Mouse (Mus musculus): Measurements from ENCODE around the gene Nupl2. TPM values are rescaled to one million over a fixed set of nuclear protein-coding genes. Genes with fewer than 3 reads are reported as not detected.

The Nupl2 gene
- polyA plus RNA-seq, 1 experiment from 2014 or later = 19.8 TPM

DNA sequence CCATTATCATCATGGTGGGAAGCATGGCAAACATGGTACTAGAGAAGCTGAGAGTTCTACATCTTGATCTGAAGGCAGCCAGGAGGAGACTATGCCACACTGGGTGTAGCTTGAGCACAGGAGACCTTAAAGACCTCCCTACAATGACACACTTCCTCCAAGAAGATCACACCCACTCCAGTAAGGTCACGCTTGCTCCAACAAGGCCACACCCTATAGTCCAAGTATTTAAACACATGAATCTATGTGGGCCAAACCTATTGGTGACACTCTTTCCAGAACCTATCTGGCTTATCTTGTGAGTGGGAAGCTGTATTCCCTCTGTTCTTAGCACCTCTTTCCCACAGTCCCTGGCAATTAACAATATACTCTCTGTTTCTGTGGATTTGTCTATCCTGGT lies 50.1 kb downstream of the Nupl2 start:
- no peak for DNase-seq (ENCODE audit: low spot score)
- 96% methylated on average over 1 of the region's 1 CpGs for WGBS

More for the DNA sequence above, 50.1 kb downstream of the Nupl2 start:
- Histone ChIP-seq H3K36me3 (no peaks in the 10 kb centered on the region), H3K9me3 (replicated peaks) (no peaks in the 10 kb centered on the region), H3K27me3 (ENCODE audit: low read depth, poor library complexity, severe bottlenecking) (peaks cover 16% of the 10 kb centered on the region), H3K4me1 (no peaks in the 10 kb centered on the region), H3K27ac (replicated peaks) (no peak overlapping the region), H3K4me3 (no peak overlapping the region)

Other genes starting within 250 kb of the Nupl2 start
- gene Fam126a, start 134.3 kb upstream of the Nupl2 start, polyA plus RNA-seq (2016; fragmentation: Nextera tagmentation; extraction: Ambion mirVana) = 24.6 and 26.7 TPM in 2 replicates
- 70.6 and 84.1 TPM in 2 replicates for gene Klhl7, start 64.4 kb upstream of the Nupl2 start, polyA plus RNA-seq (2016; fragmentation: Nextera tagmentation; extraction: Ambion mirVana)
- gene Kcnh2, start 186.6 kb downstream of the Nupl2 start, polyA plus RNA-seq (2016; fragmentation: Nextera tagmentation; extraction: Ambion mirVana) = 27.1 and 35.3 TPM in 2 replicates
- 7.9 and 9.3 TPM in 2 replicates for gene Nos3, start 199.8 kb downstream of the Nupl2 start, polyA plus RNA-seq (2016; fragmentation: Nextera tagmentation; extraction: Ambion mirVana)
- gene Atg9b, start 227.2 kb downstream of the Nupl2 start, polyA plus RNA-seq (2016; fragmentation: Nextera tagmentation; extraction: Ambion mirVana) = 0.31 and 0.72 TPM in 2 replicates
- gene Abcb8, start 228.7 kb downstream of the Nupl2 start, polyA plus RNA-seq (2016; fragmentation: Nextera tagmentation; extraction: Ambion mirVana) = 62.9 and 64.6 TPM in 2 replicates
- 0.19 and 0.31 TPM in 2 replicates for gene Asic3, start 248.4 kb downstream of the Nupl2 start, polyA plus RNA-seq (2016; fragmentation: Nextera tagmentation; extraction: Ambion mirVana)